Mouse (Mus musculus) E14TG2a.4 (cell line): ENCODE measurements around the gene Gpsm1.
A peak's percentile ranks its signal among the peaks of the same experiment; 100 is the strongest.

Source experiments
- H3K27me3 ChIP-seq: 2 replicates; pipeline ENCODE4 v1.6.1; 2014; ENCODE audit warnings: low read length, control low read depth; ENCODE audit not compliant: insufficient read depth
- H3K36me3 ChIP-seq: 2 replicates; pipeline ENCODE4 v1.6.1; 2014; ENCODE audit warnings: low read length, control low read depth; ENCODE audit not compliant: insufficient read depth
- H3K4me1 ChIP-seq: replicated peaks from 2 replicates; pipeline ENCODE4 v1.6.1; 2014; ENCODE audit warnings: low read depth, low read length, control low read depth
- H3K4me3 ChIP-seq: replicated peaks from 2 replicates; pipeline ENCODE4 v1.5.1; 2014; ENCODE audit warnings: mild to moderate bottlenecking, low read length
- H3K9me3 ChIP-seq: 2 replicates; pipeline ENCODE4 v1.6.1; 2014; ENCODE audit warnings: low read length, control low read depth
- CTCF ChIP-seq: conservative IDR thresholded peaks from 2 replicates; pipeline ENCODE4 v1.5.1; 2014; ENCODE audit warnings: low read length
- NANOG ChIP-seq: IDR thresholded peaks from 2 replicates; pipeline ENCODE4 v1.6.1; 2014; ENCODE audit warnings: borderline replicate concordance, low read length, mixed read lengths
- POU5F1 ChIP-seq: IDR thresholded peaks from 2 replicates; pipeline ENCODE4 v1.6.1; 2014; ENCODE audit warnings: low read length, borderline replicate concordance

Gpsm1 gene

GRCm38 (mm10) chr2:26315072-26315924 lies at the start of gene Gpsm1:
TSS of gene Gpsm1 (plus strand) at chr2:26315515.
- TF ChIP-seq POU5F1 = no peak
- Histone ChIP-seq H3K4me3 (peak within 1 kb of the TSS; percentile 86), H3K4me1 (peaks cover 31% of the 10 kb centered on the region), H3K36me3 (no peaks in the 10 kb centered on the region), H3K9me3 (no peaks in the 10 kb centered on the region), H3K27me3 (peaks cover 33% of the 10 kb centered on the region)

- H3K27me3 ChIP-seq = no peaks in the 10 kb centered on the region
- peaks cover 6% of the 10 kb centered on the region; the same call in 1 of the 2 replicates for H3K4me1 ChIP-seq
- H3K4me3 ChIP-seq = no peak overlapping the region
- no peaks in the 10 kb centered on the region for H3K9me3 ChIP-seq
- no peaks in the 10 kb centered on the region for H3K36me3 ChIP-seq
- TF ChIP-seq NANOG (no peak), CTCF (no peak), POU5F1 (no peak)
Measured at GRCm38 (mm10) chr2:26266066-26266742, 49.1 kb upstream of the Gpsm1 start.

- Histone ChIP-seq H3K9me3 (no peaks in the 10 kb centered on the region), H3K4me3 (no peak overlapping the region), H3K4me1 (peaks cover 10% of the 10 kb centered on the region; the same call in 1 of the 2 replicates), H3K27me3 (no peaks in the 10 kb centered on the region), H3K36me3 (no peaks in the 10 kb centered on the region)
- TF ChIP-seq CTCF (no peak), NANOG (no peak), POU5F1 (no peak)
Measured at GRCm38 (mm10) chr2:26268216-26268615, 47.1 kb upstream of the Gpsm1 start.

DNA sequence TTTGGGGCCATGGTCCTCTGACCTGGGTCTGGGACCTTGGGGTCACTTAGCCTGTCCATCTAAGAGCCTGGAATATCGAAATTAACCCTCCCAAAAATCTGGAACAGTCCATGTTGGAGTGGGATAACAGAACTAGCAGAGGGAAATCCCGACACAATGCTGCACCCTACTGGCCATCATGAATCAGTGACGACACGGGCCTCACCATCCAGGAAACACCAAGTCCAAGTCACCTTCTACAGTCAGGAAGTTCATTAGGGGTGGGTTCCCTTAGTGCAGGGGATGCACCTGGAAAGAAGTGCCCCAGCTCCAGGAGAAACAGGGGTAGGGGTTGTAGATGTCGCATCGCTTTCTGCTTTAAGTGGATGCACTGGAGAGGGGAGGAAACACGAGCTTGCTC lies 41.7 kb upstream of the Gpsm1 start:
- H3K9me3 ChIP-seq = no peaks in the 10 kb centered on the region
- no peak overlapping the region for H3K4me3 ChIP-seq
- no peaks in the 10 kb centered on the region for H3K36me3 ChIP-seq
- TF ChIP-seq CTCF (peak; percentile 55), NANOG (no peak)
- H3K4me1 ChIP-seq = peaks cover 24% of the 10 kb centered on the region
- peaks cover 1% of the 10 kb centered on the region; the same call in 1 of the 2 replicates for H3K27me3 ChIP-seq

- H3K9me3 ChIP-seq = no peaks in the 10 kb centered on the region
- H3K27me3 ChIP-seq = peaks cover 3% of the 10 kb centered on the region; the same call in 1 of the 2 replicates
- TF ChIP-seq POU5F1 = no peak
- TF ChIP-seq CTCF = no peak
- TF ChIP-seq NANOG = no peak
- H3K36me3 ChIP-seq = no peaks in the 10 kb centered on the region
- H3K4me3 ChIP-seq = no peak overlapping the region
- H3K4me1 ChIP-seq = peaks cover 2% of the 10 kb centered on the region
Measured at GRCm38 (mm10) chr2:26279712-26280111, 35.6 kb upstream of the Gpsm1 start.

DNA sequence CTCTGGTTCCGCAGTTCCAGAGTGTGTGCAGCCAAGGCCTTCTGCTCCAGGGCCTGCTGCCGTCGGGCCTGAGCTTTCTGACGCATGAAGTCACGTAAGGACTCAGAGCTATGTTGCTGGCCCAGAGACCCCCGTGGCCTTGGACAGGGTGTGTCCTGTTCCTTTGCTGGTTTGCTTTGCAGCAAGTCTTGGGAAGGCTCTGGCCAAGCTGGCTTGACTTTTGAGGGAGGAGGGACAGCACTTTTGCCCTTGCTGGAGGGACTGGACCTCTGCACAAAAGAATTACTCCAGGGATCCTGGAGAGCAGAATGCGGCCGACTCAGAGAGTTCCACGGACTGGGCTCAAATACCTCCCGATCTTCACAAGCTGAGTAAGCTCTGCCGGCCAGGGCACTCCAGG lies 34.7 kb upstream of the Gpsm1 start:
- H3K36me3 ChIP-seq = no peaks in the 10 kb centered on the region
- no peaks in the 10 kb centered on the region for H3K9me3 ChIP-seq
- peaks cover 3% of the 10 kb centered on the region; the same call in 1 of the 2 replicates for H3K27me3 ChIP-seq
- H3K4me1 ChIP-seq = peaks cover 5% of the 10 kb centered on the region
- TF ChIP-seq POU5F1 (no peak), NANOG (no peak), CTCF (no peak)
- no peak overlapping the region for H3K4me3 ChIP-seq

- Histone ChIP-seq H3K4me1 (peaks cover 10% of the 10 kb centered on the region), H3K4me3 (no peak overlapping the region), H3K9me3 (no peaks in the 10 kb centered on the region), H3K36me3 (no peaks in the 10 kb centered on the region), H3K27me3 (peaks cover 6% of the 10 kb centered on the region)
- TF ChIP-seq CTCF = no peak
- TF ChIP-seq POU5F1 = no peak
- no peak for TF ChIP-seq NANOG
Measured at GRCm38 (mm10) chr2:26285804-26286203, 29.5 kb upstream of the Gpsm1 start.

- no peaks in the 10 kb centered on the region for H3K36me3 ChIP-seq
- H3K9me3 ChIP-seq = no peaks in the 10 kb centered on the region
- no peak overlapping the region for H3K4me3 ChIP-seq
- peaks cover 10% of the 10 kb centered on the region for H3K4me1 ChIP-seq
- H3K27me3 ChIP-seq = peaks cover 6% of the 10 kb centered on the region
- no peak for TF ChIP-seq POU5F1
- no peak for TF ChIP-seq CTCF
- TF ChIP-seq NANOG = no peak
Measured at GRCm38 (mm10) chr2:26286391-26286790, 28.9 kb upstream of the Gpsm1 start.
